Mouse (Mus musculus) MEL (cell line): ENCODE data around the gene Mccc2. TPM values are rescaled to one million over a fixed set of nuclear protein-coding genes. Genes with fewer than 3 reads are reported as not detected.
A peak's percentile ranks its signal among the peaks of the same experiment; 100 is the strongest.

Source experiments
- DNase-seq: peaks from one replicate; pipeline ENCODE4 v3.0.0; 2011; ENCODE audit warnings: low read depth, low spot score
- H3K27ac ChIP-seq: 2 replicates; pipeline ENCODE4 v1.5.1; 2012; ENCODE audit warnings: low read depth, mild to moderate bottlenecking, control low read depth, low read length, moderate library complexity; ENCODE audit not compliant: control insufficient read depth
- H3K27me3 ChIP-seq, 2 experiments: fragments of 150-350 bp in 1 of 2; sonication (generic) in 1 of 2; 2 replicates each; pipeline ENCODE4 v1.6.1; 2012; ENCODE audit warnings: low read length in 2 of 2, mild to moderate bottlenecking in 2 of 2, improper control_type of control experiment in 1 of 2, moderate library complexity in 1 of 2; ENCODE audit not compliant: insufficient read depth in 2 of 2, control insufficient read depth in 1 of 2
- H3K36me3 ChIP-seq, 2 experiments: 2 replicates each; pipeline ENCODE4 v1.6.1; 2012 to 2014; ENCODE audit warnings: low read length in 2 of 2, improper control_type of control experiment in 1 of 2, inconsistent platforms in 1 of 2, mild to moderate bottlenecking in 1 of 2; ENCODE audit not compliant: insufficient read depth in 2 of 2, control insufficient read depth in 1 of 2
- H3K4me1 ChIP-seq, 2 experiments: fragments of 150-350 bp in 1 of 2; sonication (generic) in 1 of 2; 2 replicates each; pipeline ENCODE4 v1.6.1; 2012; ENCODE audit warnings: low read length in 2 of 2, improper control_type of control experiment in 1 of 2, mild to moderate bottlenecking in 1 of 2; ENCODE audit not compliant: insufficient read depth in 2 of 2, control insufficient read depth in 1 of 2
- H3K4me3 ChIP-seq, 2 experiments: fragments of 150-350 bp in 1 of 2; sonication (generic) in 1 of 2; 2 replicates each; pipeline ENCODE4 v1.5.1; 2012; ENCODE audit warnings: low read depth in 2 of 2, low read length in 2 of 2, mild to moderate bottlenecking in 2 of 2, moderate library complexity in 2 of 2, control low read depth in 1 of 2, improper control_type of control experiment in 1 of 2; ENCODE audit not compliant: control insufficient read depth in 1 of 2, insufficient read depth in 1 of 2
- H3K79me2 ChIP-seq: 2 replicates; pipeline ENCODE4 v1.6.1; 2012; ENCODE audit warnings: mild to moderate bottlenecking, low read length, moderate library complexity; ENCODE audit not compliant: control insufficient read depth, poor library complexity, insufficient read depth
- H3K9ac ChIP-seq: 2 replicates; pipeline ENCODE4 v1.6.1; 2012; ENCODE audit warnings: low read depth, mild to moderate bottlenecking, control low read depth, low read length, moderate library complexity; ENCODE audit not compliant: control insufficient read depth, poor library complexity, severe bottlenecking
- H3K9me3 ChIP-seq: fragments of 150-350 bp; sonication (generic); replicated peaks from 2 replicates; pipeline ENCODE4 v1.6.1; 2012; ENCODE audit warnings: mild to moderate bottlenecking, low read length, improper control_type of control experiment, moderate library complexity; ENCODE audit not compliant: insufficient read depth
- CHD1 ChIP-seq: IDR thresholded peaks from 2 replicates; pipeline ENCODE4 v1.6.1; 2012; ENCODE audit warnings: low read depth, mild to moderate bottlenecking, inconsistent platforms, low read length, improper control_type of control experiment
- CHD2 ChIP-seq: IDR thresholded peaks from 2 replicates; pipeline ENCODE4 v1.6.1; 2011; ENCODE audit warnings: low read length, improper control_type of control experiment
- CTCF ChIP-seq, 3 experiments: IDR thresholded peaks in 2 of 3; conservative IDR thresholded peaks in 1 of 3; 2 replicates each; pipeline ENCODE4 v1.5.1; 2011 to 2012; ENCODE audit warnings: low read length in 3 of 3, low read depth in 2 of 3, mild to moderate bottlenecking in 2 of 3, improper control_type of control experiment in 1 of 3, inconsistent platforms in 1 of 3, mixed read lengths in 1 of 3, moderate library complexity in 1 of 3; ENCODE audit not compliant: control insufficient read depth in 1 of 3, insufficient read depth in 1 of 3, poor library complexity in 1 of 3, severe bottlenecking in 1 of 3
- EP300 ChIP-seq, 2 experiments: IDR thresholded peaks; 2 replicates each; pipeline ENCODE4 v1.6.1; 2011; ENCODE audit warnings: improper control_type of control experiment in 2 of 2, low read length in 2 of 2, low read depth in 1 of 2, mild to moderate bottlenecking in 1 of 2
- ETS1 ChIP-seq: IDR thresholded peaks from 2 replicates; pipeline ENCODE4 v1.6.1; 2012; ENCODE audit warnings: low read depth, mild to moderate bottlenecking, inconsistent platforms, low read length, improper control_type of control experiment, moderate library complexity
- GABPA ChIP-seq: IDR thresholded peaks from 2 replicates; pipeline ENCODE4 v1.6.1; 2012; ENCODE audit warnings: low read depth, mild to moderate bottlenecking, inconsistent platforms, low read length, improper control_type of control experiment, moderate library complexity
- GATA1 ChIP-seq: IDR thresholded peaks from 2 replicates; pipeline ENCODE4 v1.6.1; 2011; ENCODE audit warnings: low read depth, low read length, improper control_type of control experiment
- HCFC1 ChIP-seq: IDR thresholded peaks from 2 replicates; pipeline ENCODE4 v1.6.1; 2012; ENCODE audit warnings: low read depth, mild to moderate bottlenecking, inconsistent platforms, low read length, improper control_type of control experiment, moderate library complexity
- JUND ChIP-seq: IDR thresholded peaks from 2 replicates; pipeline ENCODE4 v1.6.1; 2011; ENCODE audit warnings: low read depth, mild to moderate bottlenecking, improper control_type of control experiment, low read length
- MAFK ChIP-seq: IDR thresholded peaks from 2 replicates; pipeline ENCODE4 v1.6.1; 2011; ENCODE audit warnings: low read depth, mild to moderate bottlenecking, low read length, improper control_type of control experiment, borderline replicate concordance
- MEF2A ChIP-seq: IDR thresholded peaks from 2 replicates; pipeline ENCODE4 v1.6.1; 2014; ENCODE audit warnings: low read depth, mild to moderate bottlenecking, inconsistent platforms, low read length, improper control_type of control experiment; ENCODE audit not compliant: poor library complexity, insufficient replicate concordance, severe bottlenecking; ENCODE audit errors: extremely low read depth
- MXI1 ChIP-seq: IDR thresholded peaks from 2 replicates; pipeline ENCODE4 v1.6.1; 2011; ENCODE audit warnings: mild to moderate bottlenecking, low read depth, low read length, improper control_type of control experiment
- NELFE ChIP-seq: IDR thresholded peaks from 2 replicates; pipeline ENCODE4 v1.6.1; 2011; ENCODE audit warnings: low read depth, low read length, improper control_type of control experiment
- NRF1 ChIP-seq: IDR thresholded peaks from 2 replicates; pipeline ENCODE4 v1.6.1; 2014; ENCODE audit warnings: low read depth, mild to moderate bottlenecking, inconsistent platforms, low read length, improper control_type of control experiment, moderate library complexity; ENCODE audit not compliant: poor library complexity, insufficient read depth, severe bottlenecking
- POLR2A ChIP-seq, 2 experiments: IDR thresholded peaks; 2 replicates each; pipeline ENCODE4 v1.6.1; 2011 to 2012; ENCODE audit warnings: low read length in 2 of 2, mild to moderate bottlenecking in 2 of 2, control low read depth in 1 of 2, improper control_type of control experiment in 1 of 2, low read depth in 1 of 2, moderate library complexity in 1 of 2; ENCODE audit not compliant: control insufficient read depth in 1 of 2, insufficient read depth in 1 of 2, poor library complexity in 1 of 2
- POLR2AphosphoS5 ChIP-seq: IDR thresholded peaks from 2 replicates; pipeline ENCODE4 v1.6.1; 2012; ENCODE audit warnings: low read depth, borderline replicate concordance, mild to moderate bottlenecking, inconsistent platforms, low read length, moderate library complexity, mixed read lengths
- RAD21 ChIP-seq: IDR thresholded peaks from 2 replicates; pipeline ENCODE4 v1.6.1; 2011; ENCODE audit warnings: mild to moderate bottlenecking, low read depth, low read length, improper control_type of control experiment
- SIN3A ChIP-seq: IDR thresholded peaks from 2 replicates; pipeline ENCODE4 v1.6.1; 2012; ENCODE audit warnings: low read length, improper control_type of control experiment, inconsistent platforms
- SMC3 ChIP-seq: IDR thresholded peaks from 2 replicates; pipeline ENCODE4 v1.6.1; 2011; ENCODE audit warnings: low read depth, low read length, improper control_type of control experiment
- TBP ChIP-seq: IDR thresholded peaks from 2 replicates; pipeline ENCODE4 v1.8.0; 2011; ENCODE audit warnings: low read depth, low read length, improper control_type of control experiment
- UBTF ChIP-seq: IDR thresholded peaks from 2 replicates; pipeline ENCODE4 v1.6.1; 2012; ENCODE audit warnings: low read depth, mild to moderate bottlenecking, inconsistent platforms, low read length, improper control_type of control experiment, moderate library complexity, borderline replicate concordance; ENCODE audit not compliant: insufficient read depth
- USF1 ChIP-seq: IDR thresholded peaks from 2 replicates; pipeline ENCODE4 v1.6.1; 2014; ENCODE audit warnings: low read depth, mild to moderate bottlenecking, inconsistent platforms, low read length, improper control_type of control experiment, moderate library complexity
- ZC3H11A ChIP-seq: IDR thresholded peaks from 2 replicates; pipeline ENCODE4 v1.6.1; 2012; ENCODE audit warnings: low read depth, mild to moderate bottlenecking, inconsistent platforms, low read length, improper control_type of control experiment
- ZKSCAN1 ChIP-seq: IDR thresholded peaks from 2 replicates; pipeline ENCODE4 v1.6.1; 2012; ENCODE audit warnings: low read depth, mild to moderate bottlenecking, inconsistent platforms, low read length, improper control_type of control experiment, moderate library complexity
- ZMIZ1 ChIP-seq: IDR thresholded peaks from 2 replicates; pipeline ENCODE4 v1.6.1; 2012; ENCODE audit warnings: low read depth, mild to moderate bottlenecking, inconsistent platforms, low read length, improper control_type of control experiment, moderate library complexity
- ZNF384 ChIP-seq: IDR thresholded peaks from 2 replicates; pipeline ENCODE4 v1.6.1; 2012; ENCODE audit warnings: low read depth, mild to moderate bottlenecking, inconsistent platforms, low read length, improper control_type of control experiment
- polyA plus RNA-seq, 2 experiments: library from polyadenylated mRNA; stranded (reverse) in 1 of 2; unstranded in 1 of 2; fragments of >175 nt in 1 of 2; fragments of >200 nt in 1 of 2; gene quantifications; 2 replicates each; pipeline versions ENCODE4 v1.2.1 to v1.2.4; 2012; ENCODE audit warnings: low replicate concordance in 2 of 2, low read depth in 1 of 2; ENCODE audit not compliant: insufficient read length in 2 of 2, insufficient read depth in 1 of 2, missing spikeins in 1 of 2
- total RNA-seq: library from RNA; depleted of rRNA; stranded (reverse); fragments of 300-350 nt; gene quantifications from 2 replicates; pipeline ENCODE4 v1.2.3, GENCODE M21; 2012

Gene Mccc2
- total and polyA plus RNA-seq, 3 experiments: 22.6 to 28.7 TPM; not detected in 1

GRCm38 (mm10) chr13:99983320-99983719, 32.1 kb downstream of the Mccc2 start:
- TF ChIP-seq MXI1: no peak
- peak; percentile 20; the same call in 1 of the 2 replicates for TF ChIP-seq SMC3
- TF ChIP-seq CTCF (IDR thresholded peaks at IDR 0.05 in 2 of 3, conservative IDR thresholded peaks at IDR 0.05 in 1 of 3; ENCODE audit: control insufficient read depth in 1 of 3, insufficient read depth in 1 of 3, low read depth in 2 of 3, low read length in 3 of 3, poor library complexity in 1 of 3, severe bottlenecking in 1 of 3): peak in 1 of 3 experiments; percentile 24; a peak in 2 of 6 replicates
- H3K36me3 ChIP-seq: no peaks in the 10 kb centered on the region
- H3K9me3 ChIP-seq: no peaks in the 10 kb centered on the region
- no peak overlapping the region for H3K4me3 ChIP-seq
- H3K4me1 ChIP-seq: no peaks in the 10 kb centered on the region
- H3K27me3 ChIP-seq: no peaks in the 10 kb centered on the region
- DNase-seq: peak; percentile 11
- H3K79me2 ChIP-seq: no peaks in the 10 kb centered on the region
- H3K27ac ChIP-seq: no peak overlapping the region
- H3K9ac ChIP-seq: no peak overlapping the region

GRCm38 (mm10) chr13:99979406-99979805, 36.0 kb downstream of the Mccc2 start:
- Histone ChIP-seq H3K27ac (no peak overlapping the region), H3K36me3 (no peaks in the 10 kb centered on the region), H3K4me3 (no peak overlapping the region), H3K27me3 (no peaks in the 10 kb centered on the region), H3K4me1 (no peaks in the 10 kb centered on the region), H3K9me3 (no peaks in the 10 kb centered on the region), H3K9ac (no peak overlapping the region), H3K79me2 (no peaks in the 10 kb centered on the region)
- no peak for TF ChIP-seq ZC3H11A
- no peak for TF ChIP-seq SIN3A
- no peak for TF ChIP-seq JUND
- TF ChIP-seq ETS1: no peak
- TF ChIP-seq GATA1: no peak
- no peak for DNase-seq

GRCm38 (mm10) chr13:99970089-99970488, 45.4 kb downstream of the Mccc2 start:
- H3K4me3 ChIP-seq: no peak overlapping the region
- DNase-seq: peak; percentile 53
- peaks cover 0 to 3% of the 10 kb centered on the region in 2 experiments; a peak in 3 of 4 replicates for H3K36me3 ChIP-seq
- H3K27ac ChIP-seq: no peak overlapping the region
- no peaks in the 10 kb centered on the region; a peak in 1 of 4 replicates for H3K4me1 ChIP-seq
- H3K79me2 ChIP-seq: no peaks in the 10 kb centered on the region
- H3K9ac ChIP-seq: no peak overlapping the region
- H3K27me3 ChIP-seq: no peaks in the 10 kb centered on the region
- H3K9me3 ChIP-seq: no peaks in the 10 kb centered on the region
- TF ChIP-seq GATA1 (0 out of 2 replicates have a peak, but pooled peaks have one; percentile 14), CHD1 (no peak), USF1 (0 out of 2 replicates have a peak, but pooled peaks have one; percentile 16), UBTF (no peak), POLR2A (IDR thresholded peaks at IDR 0.05; ENCODE audit: control insufficient read depth in 1 of 2, insufficient read depth in 1 of 2, low read depth in 1 of 2, low read length in 2 of 2, poor library complexity in 1 of 2) (no peak), CHD2 (no peak), GABPA (no peak), POLR2AphosphoS5 (no peak), EP300 (IDR thresholded peaks at IDR 0.05; ENCODE audit: low read depth in 1 of 2, low read length in 2 of 2) (peak in 1 of 2 experiments; percentile 19; a peak in 1 of 4 replicates), TBP (no peak), ZNF384 (no peak), MAFK (no peak), RAD21 (no peak), ZMIZ1 (no peak), SIN3A (peak; percentile 62), JUND (no peak), ZKSCAN1 (no peak), MXI1 (peak; percentile 48; the same call in 1 of the 2 replicates), NRF1 (no peak), HCFC1 (no peak), NELFE (no peak), MEF2A (no peak)
